Mouse (Mus musculus): ENCODE measurements around the gene Tshz2. TPM values are rescaled to one million over a fixed set of nuclear protein-coding genes. Genes with fewer than 3 reads are reported as not detected.
A peak's percentile ranks its signal among the peaks of the same experiment; 100 is the strongest.

Tshz2 gene
- total RNA-seq, 4 experiments from 2014 or later, result 11.0 to 14.1 (median 12.1) TPM

DNA sequence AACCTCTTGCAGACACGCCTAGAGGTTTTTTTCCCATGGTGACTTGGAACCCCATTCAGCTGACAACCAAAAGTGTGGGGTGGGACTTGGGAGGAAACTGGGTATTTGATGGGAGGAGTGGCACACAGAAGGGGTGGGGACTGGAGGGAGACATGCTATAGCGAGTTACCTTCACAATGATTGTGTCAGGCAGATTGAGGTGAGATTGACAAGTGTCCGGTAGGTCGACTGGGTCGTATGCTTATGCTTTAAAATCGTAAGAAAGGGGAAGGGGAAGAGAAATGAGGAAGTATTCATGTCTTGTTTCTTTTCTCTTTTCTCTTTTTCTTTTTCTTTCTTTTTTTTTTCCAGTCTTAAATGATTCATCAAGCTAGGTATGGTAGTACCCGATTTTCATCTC is 236.7 kb downstream of the Tshz2 start:
- no peak for DNase-seq (ENCODE audit: low spot score)

DNA sequence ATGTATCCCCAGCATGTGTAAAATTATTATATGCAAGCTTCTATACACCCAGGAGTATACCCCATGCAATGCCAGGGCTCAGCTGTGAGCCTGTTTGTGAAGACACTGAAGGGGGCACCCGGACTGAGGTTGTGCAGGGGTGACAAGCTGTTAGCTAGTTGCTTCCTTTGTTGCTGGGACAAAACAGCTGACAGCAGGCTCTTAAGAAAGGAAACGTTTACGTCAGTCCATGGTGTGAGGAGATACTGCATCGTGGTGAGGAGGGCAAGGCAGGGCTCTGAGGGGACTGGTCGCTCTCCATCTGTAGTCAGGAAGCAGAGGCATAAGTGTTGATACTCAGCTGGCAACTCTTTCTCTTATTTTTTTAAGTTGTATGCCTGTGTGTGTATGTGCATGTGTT is 237.7 kb downstream of the Tshz2 start:
- no peak for DNase-seq (ENCODE audit: low spot score)

DNA sequence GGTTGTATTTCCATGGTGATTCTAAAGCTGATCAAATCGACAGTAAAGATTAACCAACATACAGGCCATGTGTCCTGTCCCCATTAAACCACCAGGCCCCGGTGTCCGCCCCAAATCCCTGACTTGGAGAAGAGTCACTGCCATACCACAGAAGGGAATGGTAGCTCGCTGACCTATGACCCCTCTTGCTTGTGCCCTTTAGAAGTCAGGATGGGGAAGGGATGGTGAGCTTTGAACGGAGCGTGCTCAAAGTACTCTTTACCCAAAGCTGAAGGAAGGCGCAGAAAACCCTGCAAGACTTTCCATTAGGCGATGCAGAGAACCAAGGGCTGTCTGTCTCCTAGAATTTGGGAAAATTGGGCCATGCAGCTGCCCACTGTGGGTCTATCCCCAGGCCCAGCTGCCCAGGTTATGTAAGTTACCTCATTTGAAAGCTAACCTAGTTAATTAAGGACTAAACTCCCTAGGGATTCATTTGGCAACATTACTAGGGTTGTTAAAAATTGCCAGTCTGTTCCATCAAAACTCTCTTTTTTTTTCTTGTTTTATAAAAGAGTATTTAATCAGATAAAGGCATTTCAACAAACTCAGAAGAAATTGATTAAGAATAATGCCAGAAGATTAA is 238.7 kb downstream of the Tshz2 start:
- DNase-seq (ENCODE audit: low spot score), result no peak

DNA sequence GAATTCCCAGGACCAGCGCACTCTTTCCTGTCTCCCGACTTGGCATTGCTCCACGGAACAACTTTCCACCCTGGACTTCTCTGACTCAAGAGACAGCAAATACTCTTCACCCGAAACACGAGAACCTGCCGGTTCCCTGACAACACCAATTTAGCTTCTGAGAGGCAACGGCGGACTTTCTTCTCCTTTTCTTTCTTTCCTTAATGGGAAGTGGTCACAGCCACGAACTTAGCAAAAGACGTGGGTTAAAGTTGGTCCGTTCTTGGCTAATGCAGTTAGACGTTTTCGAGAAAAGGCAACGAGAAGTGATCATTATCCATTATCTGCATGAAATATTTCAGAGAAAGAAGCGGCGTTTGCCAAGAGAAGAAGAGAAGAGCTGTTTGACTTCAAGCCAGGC is 240.6 kb downstream of the Tshz2 start:
- no peak for DNase-seq (ENCODE audit: low spot score)

DNA sequence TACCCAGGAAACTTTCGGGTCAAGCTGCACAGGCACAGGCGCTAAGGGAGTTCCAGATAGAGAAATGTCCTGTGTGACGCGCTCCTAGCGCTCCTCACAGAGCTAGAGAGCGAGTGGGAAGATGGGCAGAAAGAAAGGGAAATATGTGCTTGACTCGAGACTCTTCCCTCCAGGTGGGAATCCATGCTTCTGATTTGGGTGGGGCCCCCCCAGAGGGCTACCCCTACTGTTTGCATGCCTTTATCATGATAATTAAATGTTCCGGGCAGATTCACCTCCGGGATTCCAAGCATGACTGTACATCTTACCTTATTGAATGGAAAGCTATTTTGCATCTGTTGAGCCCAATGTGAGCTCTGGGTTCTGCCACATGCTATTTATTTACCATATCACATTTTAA is 255.1 kb downstream of the Tshz2 start:
- DNase-seq (ENCODE audit: low spot score), result no peak

DNA sequence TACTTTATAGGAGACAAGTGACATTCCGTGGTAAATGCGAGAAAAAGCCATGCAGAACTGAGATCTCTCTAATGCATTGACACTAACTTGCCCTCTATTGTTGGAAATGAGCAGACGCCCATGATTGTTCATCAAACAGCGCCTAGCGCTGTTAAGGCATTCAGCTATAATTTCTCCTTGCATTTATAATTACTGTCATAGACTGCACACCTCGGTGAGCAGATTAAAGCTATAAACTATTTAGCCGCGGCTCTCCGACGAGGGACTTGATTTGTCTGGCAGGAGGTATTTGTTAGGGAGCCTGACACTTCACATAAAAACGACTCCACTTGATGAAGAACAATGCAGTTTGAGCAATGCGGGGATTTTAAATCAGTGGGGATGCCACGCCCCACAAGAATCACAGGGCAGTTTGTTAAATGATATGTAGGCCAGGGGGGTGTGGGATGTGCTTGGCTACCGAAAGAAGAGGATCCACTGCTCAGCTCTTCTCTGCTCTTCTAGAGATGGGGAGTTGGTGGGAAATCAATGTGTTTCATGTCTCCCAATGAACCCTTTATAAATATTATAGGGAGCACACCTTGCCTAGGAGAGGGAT is 259.7 kb downstream of the Tshz2 start:
- no peak for DNase-seq (ENCODE audit: low spot score)

DNA sequence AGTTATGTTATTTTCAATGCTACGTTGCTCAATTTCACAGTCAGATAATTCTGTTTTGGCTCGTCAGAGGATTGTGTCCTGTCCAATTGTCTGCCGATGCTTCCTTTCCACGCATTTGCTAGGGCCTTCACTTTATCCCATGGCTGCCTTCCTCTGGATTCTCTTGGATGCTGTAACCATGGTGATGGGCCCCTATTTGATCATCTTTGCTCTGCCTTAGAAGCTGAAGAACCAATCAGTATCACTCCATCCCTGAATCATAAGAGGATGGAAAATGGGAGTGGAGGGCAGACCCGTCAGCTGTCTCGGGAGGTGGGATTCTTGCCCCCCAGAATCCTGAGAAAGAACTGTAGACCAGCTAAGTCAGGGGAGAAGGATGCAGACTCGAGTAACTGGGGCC is 270.1 kb downstream of the Tshz2 start:
- DNase-seq (ENCODE audit: low spot score), result no peak

DNA sequence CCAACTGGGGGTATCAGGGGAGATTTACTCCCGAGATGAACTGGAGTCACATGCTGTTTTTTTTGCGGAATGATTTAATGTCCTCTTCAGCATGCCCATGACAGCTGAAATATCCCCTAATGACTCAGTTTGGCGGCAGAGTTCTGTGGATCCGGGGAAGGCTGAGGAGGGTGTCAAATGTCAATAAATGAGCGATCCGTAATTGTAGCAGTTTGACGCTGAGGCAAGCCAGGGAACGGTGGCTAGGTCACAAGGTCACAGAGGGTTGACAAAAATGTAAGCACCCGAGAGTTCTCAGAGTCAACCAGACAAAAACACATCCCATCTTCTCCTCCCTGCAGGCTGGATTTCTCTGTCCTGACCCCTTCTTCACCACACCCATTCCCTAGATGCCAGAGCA is 273.6 kb downstream of the Tshz2 start:
- no peak for DNase-seq (ENCODE audit: low spot score)

DNA sequence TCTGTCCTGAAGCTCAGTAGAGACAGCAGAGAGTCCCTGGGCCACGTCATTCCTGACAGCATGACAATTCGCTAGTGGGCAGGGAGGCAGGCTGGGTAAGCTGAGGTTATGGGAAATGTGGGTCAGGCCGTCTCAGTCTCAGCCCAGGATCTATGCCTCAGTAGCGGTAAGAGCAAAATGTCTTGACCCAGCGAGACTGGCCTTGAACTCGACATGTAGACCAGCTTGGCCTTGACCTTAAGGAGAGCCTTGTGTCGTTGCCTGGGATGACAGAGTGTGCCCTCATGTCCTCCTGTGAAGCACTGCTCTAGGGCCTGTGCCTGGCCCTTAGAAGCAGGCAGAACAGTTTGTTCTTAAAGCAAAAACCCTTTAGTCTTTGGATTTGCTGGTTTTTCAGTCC is 275.2 kb downstream of the Tshz2 start:
- DNase-seq (ENCODE audit: low spot score), result no peak

DNA sequence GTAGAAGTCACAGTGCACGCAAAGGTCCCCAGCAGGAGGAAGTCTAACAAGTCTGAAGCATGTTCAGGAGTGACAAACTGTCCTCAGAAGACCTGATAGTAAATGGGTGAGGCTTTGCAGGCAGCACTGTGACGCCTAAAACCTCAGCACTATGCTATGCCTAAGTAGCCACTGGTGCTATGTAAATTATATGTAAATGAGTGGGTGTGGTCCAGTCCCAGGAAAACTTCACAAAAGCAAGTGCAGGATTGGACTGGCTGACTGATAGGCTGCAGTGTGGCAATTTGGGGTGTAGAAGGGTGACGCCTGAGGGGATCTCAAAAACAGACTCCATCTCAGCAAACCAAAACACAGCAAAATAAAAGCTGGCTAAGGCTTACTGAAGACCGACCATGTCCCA is 277.8 kb downstream of the Tshz2 start:
- no peak for DNase-seq (ENCODE audit: low spot score)

DNA sequence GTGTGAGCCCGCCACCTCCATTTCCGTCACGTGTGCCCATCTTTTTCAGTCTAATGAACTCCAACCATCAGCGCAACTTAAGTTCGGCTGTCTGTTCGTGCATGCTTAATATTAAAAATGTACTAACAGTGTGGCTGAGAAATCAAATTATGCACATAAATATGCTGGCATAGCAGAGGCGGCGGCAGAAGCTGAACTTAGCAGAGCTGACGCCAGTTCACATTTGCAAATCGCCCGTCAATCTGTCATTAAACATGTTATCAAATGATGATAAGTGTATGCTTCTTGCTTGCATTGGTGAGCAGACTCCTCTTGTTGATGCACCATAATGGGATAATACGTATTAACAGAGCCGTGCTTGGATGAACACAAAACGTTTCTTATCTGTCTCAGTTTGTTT is 280.0 kb downstream of the Tshz2 start:
- no peak for DNase-seq (ENCODE audit: low spot score)

DNA sequence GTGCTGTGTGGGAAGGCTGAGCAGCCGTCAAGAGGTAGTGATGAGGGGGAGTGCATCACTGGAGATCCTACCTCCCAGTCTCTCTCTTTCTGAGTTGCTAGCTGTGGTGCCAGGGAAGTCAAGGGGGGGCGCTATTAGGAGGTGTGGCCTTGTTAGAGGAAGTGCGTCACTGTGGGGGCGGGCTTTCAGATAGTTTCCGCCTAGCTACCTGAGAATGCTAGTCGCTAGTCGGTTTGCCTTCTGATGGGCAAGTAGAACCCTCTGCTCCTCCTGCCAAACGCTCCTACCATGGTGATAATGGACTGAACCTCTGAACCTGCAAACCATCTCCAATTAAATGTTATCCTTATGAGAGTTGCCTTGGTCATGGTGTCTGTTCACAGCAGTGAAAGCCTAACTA is 282.1 kb downstream of the Tshz2 start:
- DNase-seq (ENCODE audit: low spot score), result no peak

DNA sequence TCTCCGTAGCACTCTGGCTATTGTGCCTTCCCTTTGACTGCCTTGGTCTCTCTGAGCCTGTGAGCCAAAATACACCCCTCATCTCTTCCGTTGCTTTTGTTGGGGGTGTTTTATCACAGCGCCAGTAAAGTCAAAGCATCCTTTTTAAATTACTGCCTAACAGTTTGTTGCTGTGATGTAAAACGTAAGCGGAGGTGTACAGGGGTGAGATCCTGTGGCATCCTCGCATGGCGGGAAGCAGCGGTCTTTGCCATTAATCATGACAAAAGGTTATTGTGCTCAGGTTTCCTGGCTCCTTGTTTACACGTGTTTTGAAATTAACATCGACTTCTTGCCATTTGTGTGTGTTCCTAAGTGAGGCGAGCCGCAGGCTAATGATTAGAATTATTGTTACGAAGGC is 282.5 kb downstream of the Tshz2 start:
- no peak for DNase-seq (ENCODE audit: low spot score)

DNA sequence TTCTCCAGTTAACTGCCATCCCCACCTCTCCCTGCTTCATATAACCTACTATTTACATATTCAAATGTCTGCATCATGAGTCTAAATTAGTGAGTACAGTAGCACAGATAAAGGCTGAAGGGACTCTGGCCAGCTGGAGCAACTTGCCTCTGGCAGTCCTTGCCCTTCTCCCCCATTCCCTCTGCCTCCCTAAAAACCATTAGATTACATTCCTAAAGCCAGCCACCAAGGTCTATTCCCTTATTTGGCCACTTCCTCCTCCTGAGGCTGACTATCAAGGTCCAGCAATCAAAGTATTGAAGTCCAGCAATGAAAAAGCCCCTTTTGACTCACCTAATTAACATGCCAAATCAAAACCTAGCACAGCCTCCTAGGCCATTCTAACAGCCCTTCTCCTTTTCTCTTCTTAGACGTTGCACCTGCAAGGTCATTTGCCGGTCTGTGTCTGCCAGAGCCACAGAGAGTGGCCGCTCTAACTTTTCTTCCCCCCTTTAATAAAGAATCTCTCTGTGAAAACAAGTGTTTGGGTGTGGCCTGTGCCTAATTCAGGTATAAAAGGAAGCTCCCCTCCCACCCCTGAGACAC is 286.4 kb downstream of the Tshz2 start:
- no peak for DNase-seq (ENCODE audit: low spot score)

DNA sequence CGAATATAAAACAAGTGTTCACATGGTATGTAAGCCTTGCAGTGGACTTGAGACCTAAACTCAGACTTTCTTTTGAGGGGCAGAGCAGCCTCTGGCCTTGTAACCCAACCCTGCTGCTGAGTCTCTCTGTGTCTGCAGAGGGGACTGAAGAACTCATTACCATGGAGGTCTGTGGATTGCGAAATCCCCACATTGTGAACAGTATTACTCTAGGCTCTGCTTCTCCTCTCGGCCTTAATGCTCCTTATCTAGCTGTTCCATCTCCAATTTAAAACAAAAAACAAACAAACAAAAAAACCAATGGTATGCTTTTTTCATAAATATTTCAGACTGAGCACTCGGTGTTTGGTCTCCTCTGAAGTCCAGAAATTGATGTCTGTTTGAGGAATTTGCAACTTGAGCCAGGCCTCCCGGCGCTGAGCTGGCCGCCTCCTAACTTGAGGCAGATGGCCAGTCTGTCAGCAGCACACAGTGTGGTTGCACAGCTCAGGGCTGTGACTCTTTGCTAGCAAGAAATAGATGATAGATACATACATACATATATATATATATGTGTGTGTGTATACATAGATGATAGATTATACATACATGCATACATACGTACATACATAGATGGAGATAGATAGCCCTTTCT is 291.5 kb downstream of the Tshz2 start:
- no peak for DNase-seq (ENCODE audit: low spot score)

DNA sequence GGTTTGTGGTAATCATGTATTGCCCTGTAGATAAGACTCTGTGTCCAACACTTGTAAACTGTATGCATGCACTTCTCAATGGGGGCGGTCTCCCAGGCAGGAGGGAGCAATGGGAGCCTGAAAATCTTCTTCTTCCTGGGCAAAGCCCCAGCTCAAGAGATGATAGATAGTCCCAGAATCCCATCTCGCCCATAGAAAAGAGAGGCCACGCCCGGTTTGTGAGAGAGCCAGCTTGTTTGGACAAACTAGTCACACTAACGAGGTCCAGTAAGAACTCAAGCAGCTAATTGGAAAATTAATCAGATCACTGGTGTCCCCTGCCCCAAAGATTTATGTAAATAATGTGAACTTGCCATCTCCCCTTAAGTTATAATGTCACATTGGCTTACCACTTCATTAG is 292.7 kb downstream of the Tshz2 start:
- no peak for DNase-seq (ENCODE audit: low spot score)

DNA sequence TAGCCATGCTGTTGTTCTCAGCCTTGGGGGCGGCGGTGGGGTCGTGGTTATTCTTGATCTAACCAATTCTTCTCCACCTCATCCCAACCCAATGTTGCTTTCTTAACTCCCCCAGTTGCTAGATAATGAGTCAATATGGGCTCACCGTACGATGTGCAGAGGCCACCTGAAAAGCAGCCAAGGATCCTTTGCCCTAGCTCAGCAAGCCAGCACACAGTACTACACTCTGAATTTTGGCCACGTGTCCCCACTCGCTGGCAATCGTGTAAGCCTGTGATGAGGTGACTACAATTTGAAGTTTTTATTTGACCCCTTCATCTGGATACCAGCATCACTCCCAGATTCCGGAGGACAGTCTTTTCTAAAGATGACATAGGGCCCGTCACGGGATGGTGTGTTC is 293.2 kb downstream of the Tshz2 start:
- DNase-seq (ENCODE audit: low spot score), result no peak

DNA sequence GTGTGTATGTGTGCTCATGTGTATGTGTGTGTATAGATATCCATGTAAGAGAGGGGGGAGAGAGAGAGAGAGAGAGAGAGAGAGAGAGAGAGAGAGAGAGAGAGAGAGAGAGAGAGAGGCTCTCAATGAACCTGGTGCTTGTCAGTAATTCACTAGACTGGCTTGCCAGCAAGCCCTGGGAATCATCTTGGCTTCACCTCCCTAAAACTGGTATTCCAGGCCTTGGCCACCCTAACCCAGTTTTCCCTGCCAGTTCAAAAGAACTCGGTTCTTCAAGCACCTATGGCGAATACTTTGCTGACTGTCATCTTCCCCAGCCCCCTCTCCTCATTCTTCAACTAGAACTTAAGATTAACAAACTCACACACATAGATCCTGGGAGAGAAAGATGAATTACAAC is 294.6 kb downstream of the Tshz2 start:
- DNase-seq (ENCODE audit: low spot score), result no peak

DNA sequence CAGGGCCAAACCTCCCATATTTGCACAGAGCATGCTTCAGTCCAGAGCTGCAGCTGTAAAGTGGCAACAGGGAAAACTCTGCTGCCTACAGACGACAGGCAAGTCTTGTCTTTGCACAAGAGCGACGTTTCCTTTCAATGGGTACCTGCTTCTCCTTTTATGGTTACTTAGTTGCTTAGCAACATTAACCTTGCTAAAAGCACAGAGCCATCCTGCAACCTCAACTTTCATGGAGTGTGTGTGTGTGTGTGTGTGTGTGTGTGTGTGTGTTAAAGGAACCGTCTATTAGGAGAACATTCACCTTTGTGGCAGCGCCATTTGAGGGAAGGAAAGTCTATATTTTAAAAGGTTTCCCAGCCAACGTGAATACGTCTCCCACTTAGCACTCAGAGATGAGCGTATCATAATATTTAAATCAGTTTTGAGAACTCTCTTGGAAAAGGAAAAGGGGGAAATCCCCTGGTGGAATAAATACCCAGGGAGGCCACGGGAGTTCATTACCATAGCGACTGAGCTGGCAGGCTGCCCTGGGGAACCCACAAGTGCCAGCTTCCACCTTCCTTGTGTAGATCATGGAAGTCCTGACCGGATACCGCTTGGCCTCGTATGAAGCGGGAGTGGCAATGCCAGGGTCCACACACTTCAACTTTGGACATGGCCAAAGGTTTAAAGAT is 295.8 kb downstream of the Tshz2 start:
- no peak for DNase-seq (ENCODE audit: low spot score)

DNA sequence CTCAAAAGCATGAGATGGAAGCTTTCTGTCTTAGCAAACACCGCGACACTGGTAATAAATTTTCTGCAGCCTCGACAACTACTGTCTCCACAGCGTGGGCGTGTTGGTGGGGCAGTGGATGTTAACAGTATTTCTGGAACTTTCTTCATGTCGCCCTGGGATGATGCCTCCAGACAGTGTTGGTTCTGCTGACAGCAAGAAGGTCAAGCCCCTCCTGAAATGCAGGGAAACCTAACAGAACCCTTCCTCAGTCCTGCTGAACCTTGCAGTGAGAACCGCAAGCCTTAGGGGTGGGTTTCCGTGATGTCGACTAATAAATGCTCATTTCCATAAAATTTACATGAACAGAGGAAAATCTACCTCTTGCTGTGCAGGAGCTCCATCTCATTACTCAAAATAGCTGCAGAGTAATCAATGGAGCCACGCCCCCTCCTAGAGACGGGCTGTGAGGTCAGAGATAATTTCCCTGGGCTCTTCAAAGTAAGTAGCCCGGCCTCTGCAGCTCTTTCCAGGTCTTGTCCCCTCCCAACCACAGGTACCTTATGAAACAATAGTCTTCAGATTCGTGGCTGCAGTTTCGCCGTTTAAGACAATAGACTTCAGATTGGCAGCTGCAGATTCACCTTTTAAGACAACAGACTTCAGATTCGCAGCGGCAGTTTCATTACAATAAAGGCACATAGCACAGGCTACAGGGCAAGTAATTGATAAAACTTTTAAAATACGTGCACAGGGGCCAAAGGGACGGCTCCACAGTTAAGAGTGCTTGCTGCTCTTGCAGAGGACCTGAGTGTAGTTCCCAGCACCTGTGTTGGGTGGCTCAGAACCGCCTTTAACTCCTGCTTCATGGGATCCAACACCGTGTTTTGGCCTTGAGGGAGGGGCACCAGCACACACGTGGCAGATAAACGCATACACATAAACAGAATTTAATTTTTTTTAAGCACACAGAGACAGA is 297.0 kb downstream of the Tshz2 start:
- peak; percentile 26 for DNase-seq (ENCODE audit: low spot score)

DNA sequence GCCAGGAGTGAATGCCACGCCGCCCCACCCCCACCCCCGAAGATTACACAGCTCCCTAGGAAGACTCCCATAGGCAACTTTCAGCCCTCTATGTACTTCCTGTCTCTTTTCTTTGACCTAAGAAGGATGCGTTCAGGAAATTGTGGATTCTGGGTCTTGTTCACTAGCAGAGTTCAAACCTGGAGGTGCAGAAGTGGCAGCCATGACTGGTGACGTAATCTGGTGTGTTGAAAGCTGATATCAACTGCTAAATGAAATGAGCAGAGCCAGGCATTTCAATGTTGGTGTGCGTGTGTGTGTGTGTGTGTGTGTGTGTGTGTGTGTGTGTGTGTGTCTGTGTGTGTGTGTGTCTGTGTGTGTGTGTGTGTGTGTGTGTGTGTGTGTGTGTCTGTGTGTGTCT is 302.8 kb downstream of the Tshz2 start:
- DNase-seq (ENCODE audit: low spot score), result no peak
